Mouse (Mus musculus) hindbrain, embryonic 10.5 days (tissue): ENCODE results near the gene Rrp7a. TPM values are rescaled to one million over a fixed set of nuclear protein-coding genes. Genes with fewer than 3 reads are reported as not detected.

Experiments
- DNase-seq: peaks from one replicate; pipeline ENCODE4 v3.0.0-alpha.2; 2017; ENCODE audit warnings: low spot score
- H3K27ac ChIP-seq: fragments of 300-500 bp; sonication (generic); 2 replicates; pipeline ENCODE4 v1.5.1; 2016; ENCODE audit warnings: mild to moderate bottlenecking, moderate library complexity
- H3K27me3 ChIP-seq: fragments of 300-500 bp; sonication (generic); 2 replicates; pipeline ENCODE4 v1.6.1; 2016; ENCODE audit warnings: mild to moderate bottlenecking; ENCODE audit not compliant: poor library complexity, insufficient read depth, severe bottlenecking
- H3K36me3 ChIP-seq: fragments of 300-500 bp; sonication (generic); 2 replicates; pipeline ENCODE4 v1.6.1; 2016; ENCODE audit warnings: mild to moderate bottlenecking, moderate library complexity
- H3K4me1 ChIP-seq: fragments of 300-500 bp; sonication (generic); replicated peaks from 2 replicates; pipeline ENCODE4 v1.6.1; 2016; ENCODE audit warnings: mild to moderate bottlenecking
- H3K4me3 ChIP-seq: fragments of 300-500 bp; sonication (generic); 2 replicates; pipeline ENCODE4 v1.5.1; 2016; ENCODE audit warnings: mild to moderate bottlenecking, moderate library complexity
- H3K9me3 ChIP-seq: fragments of 300-500 bp; sonication (generic); 2 replicates; pipeline ENCODE4 v1.6.1; 2016; ENCODE audit warnings: mild to moderate bottlenecking, moderate library complexity
- WGBS: fragments of 180-500 bp; shearing (Covaris S2); methylation state at CpG from one replicate; pipeline ENCODE4 v1.1.7; 2016; 5-methylcytosine and 5-hydroxymethylcytosine counted together
- polyA plus RNA-seq: library from polyadenylated mRNA; unstranded; fragments of >200 nt; fragmentation: Nextera tagmentation; extraction: Ambion mirVana; gene quantifications from 2 replicates; pipeline ENCODE4 v1.2.1, GENCODE M21; 2016

The Rrp7a gene
- 85.3 and 85.4 TPM in 2 replicates for polyA plus RNA-seq

DNA sequence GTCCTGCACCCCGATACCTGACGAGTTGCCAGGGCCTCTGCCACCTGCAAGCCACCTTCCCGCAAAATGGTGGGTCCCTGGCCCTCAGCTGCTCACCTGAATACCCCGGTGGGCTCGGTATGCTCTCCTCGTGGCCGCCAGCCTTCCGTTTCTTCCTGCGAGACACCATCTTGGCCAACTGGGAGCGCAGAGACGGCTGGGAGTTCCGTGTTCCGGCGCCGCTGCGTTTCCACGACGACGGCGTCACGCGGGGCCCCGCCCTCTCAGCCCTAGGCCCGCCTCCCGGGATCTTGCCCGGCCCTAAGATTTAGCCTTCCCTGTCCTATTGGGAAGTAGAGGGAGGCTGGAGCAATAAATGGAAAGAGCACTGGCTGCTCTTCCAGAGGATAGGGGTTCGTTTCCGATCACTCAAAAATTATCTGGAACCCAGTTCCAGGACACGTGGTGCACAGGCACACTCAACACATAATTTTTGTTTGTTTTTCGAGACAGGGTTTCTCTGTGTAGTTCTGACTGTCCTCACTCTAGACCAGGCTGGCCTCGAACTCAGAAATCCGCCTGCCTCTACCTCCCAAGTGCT is at the start of gene Rrp7a:
Rrp7a (minus strand) TSS at position 236 of the 580 bp plus-strand sequence.
- Histone ChIP-seq H3K36me3 (peaks cover 61% of the 10 kb centered on the region), H3K4me3 (peak within 1 kb of the TSS; percentile 92), H3K9me3 (no peaks in the 10 kb centered on the region), H3K27ac (peak within 1 kb of the TSS; percentile 89), H3K27me3 (no peaks in the 10 kb centered on the region), H3K4me1 (peaks cover 13% of the 10 kb centered on the region)
- DNase-seq: peak; percentile 93
- WGBS: 12% methylated on average over 32 of the region's 32 CpGs

DNA sequence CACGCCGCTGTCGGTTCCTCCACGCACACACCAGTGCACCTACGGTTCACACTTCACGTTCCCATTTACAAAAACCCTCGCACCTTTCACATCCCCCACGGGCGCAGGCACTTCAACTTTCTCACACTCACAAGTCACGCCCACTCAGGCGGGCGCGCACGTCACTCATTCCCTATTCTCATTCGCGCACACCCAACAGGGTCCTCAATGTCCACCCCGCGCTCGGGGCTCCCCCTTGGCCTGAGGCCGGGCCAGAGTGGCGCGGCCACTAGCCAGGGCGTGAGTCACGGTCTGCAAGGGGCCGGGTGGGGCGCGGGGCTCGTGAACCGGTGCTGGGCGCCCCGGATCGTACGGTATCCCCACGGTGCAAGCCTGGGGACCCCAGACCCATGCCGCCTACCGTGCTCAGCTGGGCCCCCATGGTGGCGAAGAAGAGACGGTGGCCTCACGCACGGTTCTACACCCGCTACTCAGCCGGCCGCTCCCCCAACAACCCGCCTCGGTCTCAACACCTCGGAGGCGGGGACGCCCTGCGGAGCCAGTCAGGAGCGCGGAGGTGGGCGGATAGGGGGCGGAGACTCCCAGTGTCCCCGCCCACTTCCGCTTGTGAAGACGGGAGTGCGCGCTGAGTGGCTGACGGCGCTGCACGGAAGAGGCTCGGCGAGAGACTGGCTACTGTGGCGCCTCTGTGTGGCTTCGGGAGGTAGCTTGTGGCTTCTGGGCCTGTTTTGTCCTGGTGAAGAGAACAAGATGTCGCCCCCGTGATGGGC is 49.3 kb upstream of the Rrp7a start:
- Histone ChIP-seq H3K27ac (peak overlapping the region; percentile 94), H3K36me3 (no peaks in the 10 kb centered on the region), H3K27me3 (no peaks in the 10 kb centered on the region), H3K9me3 (no peaks in the 10 kb centered on the region), H3K4me1 (peaks cover 58% of the 10 kb centered on the region), H3K4me3 (peak overlapping the region; percentile 85)
- WGBS: under 1% methylated on average over 67 of the region's 67 CpGs
- DNase-seq: peak; percentile 95

GRCm38 (mm10) chr15:83170956-83171659 is 48.5 kb upstream of the Rrp7a start:
- peaks cover 62% of the 10 kb centered on the region for H3K4me1 ChIP-seq
- H3K27me3 ChIP-seq: no peaks in the 10 kb centered on the region
- no peaks in the 10 kb centered on the region for H3K9me3 ChIP-seq
- peak overlapping the region; percentile 94 for H3K27ac ChIP-seq
- no peak for DNase-seq
- peak overlapping the region; percentile 85 for H3K4me3 ChIP-seq
- 64% methylated on average over 8 of the region's 8 CpGs for WGBS
- no peaks in the 10 kb centered on the region for H3K36me3 ChIP-seq

- peak overlapping the region; percentile 57 for H3K27ac ChIP-seq
- 87% methylated on average over 8 of the region's 8 CpGs for WGBS
- DNase-seq: no peak
- peaks cover 65% of the 10 kb centered on the region for H3K4me1 ChIP-seq
- H3K27me3 ChIP-seq: no peaks in the 10 kb centered on the region
- peaks cover 10% of the 10 kb centered on the region for H3K36me3 ChIP-seq
- H3K4me3 ChIP-seq: 0 out of 2 replicates have a peak overlapping the region, but pooled peaks have one; percentile 11
- H3K9me3 ChIP-seq: no peaks in the 10 kb centered on the region
Observed at GRCm38 (mm10) chr15:83169772-83170722, 47.4 kb upstream of the Rrp7a start.

- DNase-seq: no peak
- H3K27ac ChIP-seq: peak overlapping the region; percentile 57; the same call in 1 of the 2 replicates
- H3K9me3 ChIP-seq: no peaks in the 10 kb centered on the region
- peaks cover 14% of the 10 kb centered on the region for H3K36me3 ChIP-seq
- H3K4me3 ChIP-seq: 0 out of 2 replicates have a peak overlapping the region, but pooled peaks have one; percentile 11
- WGBS: 77% methylated on average over 7 of the region's 7 CpGs
- H3K27me3 ChIP-seq: no peaks in the 10 kb centered on the region
- peaks cover 68% of the 10 kb centered on the region for H3K4me1 ChIP-seq
Observed at GRCm38 (mm10) chr15:83168875-83169771, 46.5 kb upstream of the Rrp7a start.

DNA sequence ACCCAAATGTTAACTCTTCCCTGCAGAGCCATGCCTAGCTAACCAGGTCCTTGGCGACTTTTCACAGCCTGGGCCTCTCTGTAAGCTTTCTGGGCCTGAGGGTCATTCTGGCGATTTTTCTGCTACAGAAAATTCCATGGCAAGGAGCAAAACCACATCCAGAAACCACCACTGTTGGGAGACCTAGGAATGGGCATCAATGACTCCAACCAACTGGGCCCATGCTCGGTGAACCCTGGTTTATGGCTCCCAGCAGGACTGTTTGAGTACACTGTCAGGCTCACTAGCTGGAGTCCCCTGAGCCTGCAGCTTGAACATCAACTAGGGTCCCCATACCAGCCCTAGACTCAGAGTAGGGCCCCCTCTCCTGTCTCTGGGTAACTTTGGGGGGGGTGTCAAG is 45.7 kb upstream of the Rrp7a start:
- H3K4me3 ChIP-seq: no peak overlapping the region
- WGBS: 83% methylated on average over 3 of the region's 3 CpGs
- no peaks in the 10 kb centered on the region for H3K9me3 ChIP-seq
- H3K27ac ChIP-seq: no peak overlapping the region
- no peaks in the 10 kb centered on the region for H3K27me3 ChIP-seq
- DNase-seq: no peak
- peaks cover 64% of the 10 kb centered on the region for H3K4me1 ChIP-seq
- peaks cover 19% of the 10 kb centered on the region for H3K36me3 ChIP-seq

- Histone ChIP-seq H3K27ac (peak overlapping the region; percentile 60; the same call in 1 of the 2 replicates), H3K27me3 (peaks cover under 1% of the 10 kb centered on the region; the same call in 1 of the 2 replicates)
- 91% methylated on average over 8 of the region's 8 CpGs for WGBS
Observed at GRCm38 (mm10) chr15:83167550-83168065, 45.0 kb upstream of the Rrp7a start.

GRCm38 (mm10) chr15:83167126-83167525 is 44.5 kb upstream of the Rrp7a start:
- H3K27ac ChIP-seq: peak overlapping the region; percentile 60
- WGBS: 73% methylated on average over 5 of the region's 5 CpGs

More at GRCm38 (mm10) chr15:83167550-83168065, 45.0 kb upstream of the Rrp7a start:
- DNase-seq: no peak
- Histone ChIP-seq H3K4me3 (no peak overlapping the region), H3K4me1 (peaks cover 65% of the 10 kb centered on the region), H3K9me3 (no peaks in the 10 kb centered on the region), H3K36me3 (peaks cover 26% of the 10 kb centered on the region)

DNA sequence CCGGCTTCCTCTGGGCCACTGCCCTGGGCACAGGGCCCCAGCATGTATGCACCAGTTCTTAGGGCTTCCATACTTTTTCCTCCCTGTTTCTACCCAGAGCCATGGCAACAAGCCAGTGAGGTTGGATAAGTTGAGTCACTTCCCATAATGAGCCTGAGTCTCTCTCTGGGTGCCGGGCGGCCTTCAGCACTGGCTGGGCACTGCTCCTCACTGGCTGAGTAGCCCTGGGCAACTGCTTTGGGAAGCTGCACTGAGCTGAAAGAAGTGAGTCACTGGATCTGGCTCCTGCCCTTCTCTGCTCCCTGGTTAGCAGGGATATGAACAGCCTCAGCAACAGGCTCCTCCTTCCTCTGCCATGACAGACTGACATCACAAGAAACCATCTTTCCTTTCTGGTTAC is 44.0 kb upstream of the Rrp7a start:
- Histone ChIP-seq H3K27ac (peak overlapping the region; percentile 60), H3K27me3 (peaks cover 8% of the 10 kb centered on the region; the same call in 1 of the 2 replicates), H3K4me1 (peaks cover 66% of the 10 kb centered on the region), H3K9me3 (no peaks in the 10 kb centered on the region), H3K4me3 (no peak overlapping the region), H3K36me3 (peaks cover 35% of the 10 kb centered on the region)
- 91% methylated on average over 3 of the region's 3 CpGs for WGBS
- no peak for DNase-seq

More at GRCm38 (mm10) chr15:83167126-83167525, 44.5 kb upstream of the Rrp7a start:
- no peaks in the 10 kb centered on the region for H3K9me3 ChIP-seq
- DNase-seq: no peak
- peaks cover 31% of the 10 kb centered on the region for H3K36me3 ChIP-seq
- peaks cover 66% of the 10 kb centered on the region for H3K4me1 ChIP-seq
- H3K4me3 ChIP-seq: no peak overlapping the region
- H3K27me3 ChIP-seq: peaks cover 5% of the 10 kb centered on the region; the same call in 1 of the 2 replicates

GRCm38 (mm10) chr15:83165526-83166315 is 43.1 kb upstream of the Rrp7a start:
- 91% methylated on average over 13 of the region's 13 CpGs for WGBS
- Histone ChIP-seq H3K27ac (no peak overlapping the region), H3K27me3 (peaks cover 8% of the 10 kb centered on the region; the same call in 1 of the 2 replicates), H3K4me1 (peaks cover 66% of the 10 kb centered on the region), H3K9me3 (no peaks in the 10 kb centered on the region), H3K4me3 (no peak overlapping the region), H3K36me3 (peaks cover 43% of the 10 kb centered on the region)
- no peak for DNase-seq
